Mouse (Mus musculus) c-Kit-negative CD71-positive TER-119-positive erythroid progenitor cells, embryonic 14.5 days (primary cell): ENCODE results near the gene H1foo.

Source experiments
- DNase-seq: peaks from one replicate; pipeline ENCODE4 v3.0.0-alpha.2; 2013; ENCODE audit warnings: low read depth, low spot score

Gene H1foo

GRCm38 (mm10) chr6:115927292-115928242 is 17.2 kb upstream of the H1foo start:
- DNase-seq: no peak

GRCm38 (mm10) chr6:115930018-115930417 is 14.7 kb upstream of the H1foo start:
- no peak for DNase-seq

GRCm38 (mm10) chr6:115931639-115932038 is 13.1 kb upstream of the H1foo start, which contains the start of gene Rho:
TSS of gene Rho (plus strand) at chr6:115931748.
- no peak for DNase-seq

GRCm38 (mm10) chr6:115932391-115932790 is 12.3 kb upstream of the H1foo start:
- no peak for DNase-seq

- DNase-seq: no peak
Observed at GRCm38 (mm10) chr6:115935544-115935943, 9.2 kb upstream of the H1foo start.

GRCm38 (mm10) chr6:115938011-115938410 is 6.7 kb upstream of the H1foo start:
- no peak for DNase-seq

GRCm38 (mm10) chr6:115938798-115939197 is 5.9 kb upstream of the H1foo start:
- DNase-seq: no peak

GRCm38 (mm10) chr6:115940603-115941002 is 4.1 kb upstream of the H1foo start:
- no peak for DNase-seq

GRCm38 (mm10) chr6:115941128-115941527 is 3.6 kb upstream of the H1foo start:
- DNase-seq: no peak

GRCm38 (mm10) chr6:115943498-115944427 is 975 bp upstream of the H1foo start:
- no peak for DNase-seq

GRCm38 (mm10) chr6:115945633-115946032 is 895 bp downstream of the H1foo start:
- DNase-seq: no peak

- DNase-seq: no peak
Observed at GRCm38 (mm10) chr6:115946389-115946788, 1.7 kb downstream of the H1foo start.

- DNase-seq: no peak
Observed at GRCm38 (mm10) chr6:115954506-115955074, 9.9 kb downstream of the H1foo start.

GRCm38 (mm10) chr6:115955169-115955568 is 10.4 kb downstream of the H1foo start:
- DNase-seq: no peak

GRCm38 (mm10) chr6:115955664-115956063 is 10.9 kb downstream of the H1foo start:
- no peak for DNase-seq

GRCm38 (mm10) chr6:115956418-115956921 is 11.7 kb downstream of the H1foo start:
- no peak for DNase-seq

- DNase-seq: no peak
Observed at GRCm38 (mm10) chr6:115956922-115957601, 12.3 kb downstream of the H1foo start.

GRCm38 (mm10) chr6:115957681-115958080 is 12.9 kb downstream of the H1foo start:
- no peak for DNase-seq

GRCm38 (mm10) chr6:115958445-115958844 is 13.7 kb downstream of the H1foo start:
- DNase-seq: no peak

- DNase-seq: no peak
Observed at GRCm38 (mm10) chr6:115959151-115959691, 14.5 kb downstream of the H1foo start.

- DNase-seq: no peak
Observed at GRCm38 (mm10) chr6:115960322-115960721, 15.6 kb downstream of the H1foo start.
